Mouse (Mus musculus) kidney, postnatal 14 days (tissue): ENCODE results near the gene Zbtb5.
"Not testable (repeated sequence)": the region's sequence is repeated elsewhere in the genome, so short reads cannot be mapped to it uniquely, and the experiment has no call there.

Experiments used
- DNase-seq: peaks from one replicate; pipeline ENCODE4 v3.0.0; 2022; ENCODE audit warnings: mixed read lengths

Zbtb5 gene

GRCm38 (mm10) chr4:44967402-44967801 lies 44.8 kb downstream of the Zbtb5 start:
- DNase-seq, result no peak

- no peak for DNase-seq
These were observed 46.5 kb downstream of the Zbtb5 start for GRCm38 (mm10) chr4:44965736-44966135.

GRCm38 (mm10) chr4:44965175-44965574 lies 47.0 kb downstream of the Zbtb5 start:
- no peak for DNase-seq

- no peak for DNase-seq
These were observed 49.1 kb downstream of the Zbtb5 start for GRCm38 (mm10) chr4:44963156-44963555.

- DNase-seq, result no peak
These were observed 53.0 kb downstream of the Zbtb5 start for GRCm38 (mm10) chr4:44959220-44959619.

- DNase-seq, result no peak
These were observed 53.4 kb downstream of the Zbtb5 start for GRCm38 (mm10) chr4:44958776-44959175.

- DNase-seq, result no peak
These were observed 59.2 kb downstream of the Zbtb5 start for GRCm38 (mm10) chr4:44953041-44953440.

GRCm38 (mm10) chr4:44948314-44948713 lies 63.9 kb downstream of the Zbtb5 start:
- DNase-seq, result no peak

GRCm38 (mm10) chr4:44947464-44947863 lies 64.7 kb downstream of the Zbtb5 start:
- DNase-seq, result no peak

GRCm38 (mm10) chr4:44946126-44946525 lies 66.1 kb downstream of the Zbtb5 start:
- not testable (repeated sequence) for DNase-seq

- no peak for DNase-seq
These were observed 67.7 kb downstream of the Zbtb5 start for GRCm38 (mm10) chr4:44944426-44945075.

- DNase-seq, result peak; percentile 5
These were observed 68.7 kb downstream of the Zbtb5 start for GRCm38 (mm10) chr4:44943480-44943879.

- DNase-seq, result no peak
These were observed 70.0 kb downstream of the Zbtb5 start for GRCm38 (mm10) chr4:44942237-44942636.
